Mouse (Mus musculus) forebrain, embryonic 15.5 days (tissue): ENCODE data around the gene Pla1a. TPM values are rescaled to one million over a fixed set of nuclear protein-coding genes. Genes with fewer than 3 reads are reported as not detected.

Source experiments
- polyA plus RNA-seq: library from polyadenylated mRNA; unstranded; fragments of >200 nt; fragmentation: Nextera tagmentation; extraction: Ambion mirVana; gene quantifications from 2 replicates; pipeline ENCODE4 v1.2.1, GENCODE M21; 2015

Gene Pla1a
- polyA plus RNA-seq, 1 experiment from 2014 or later: 0.41 TPM

Other genes starting within 250 kb of the Pla1a start
- gene Nr1i2, start 138.3 kb downstream of the Pla1a start, polyA plus RNA-seq: not detected in 2 replicates
- 0.54 and 1.0 TPM in 2 replicates for gene Maats1, start 91.0 kb downstream of the Pla1a start, polyA plus RNA-seq
- 102 and 113 TPM in 2 replicates for gene Cox17, start 86.2 kb downstream of the Pla1a start, polyA plus RNA-seq
- not detected in 2 replicates for gene Gm21987, start 86.1 kb downstream of the Pla1a start, polyA plus RNA-seq
- gene Popdc2, start 70.9 kb downstream of the Pla1a start, polyA plus RNA-seq: 0.22 and 0.42 TPM in 2 replicates
- 131 and 141 TPM in 2 replicates for gene Adprh, start 19.6 kb upstream of the Pla1a start, polyA plus RNA-seq
- gene Cd80, start 22.4 kb upstream of the Pla1a start, polyA plus RNA-seq: 0.55 and 0.59 TPM in 2 replicates
- gene Timmdc1, start 89.5 kb upstream of the Pla1a start, polyA plus RNA-seq: 37.9 and 39.3 TPM in 2 replicates
- gene Poglut1, start 117.1 kb upstream of the Pla1a start, polyA plus RNA-seq: 66.1 and 66.2 TPM in 2 replicates
- 38.4 and 41.5 TPM in 2 replicates for gene Tmem39a, start 125.6 kb upstream of the Pla1a start, polyA plus RNA-seq